Mouse (Mus musculus): ENCODE results near the gene Fgd6.
A peak's percentile ranks its signal among the peaks of the same experiment; 100 is the strongest.

Fgd6 gene

DNA sequence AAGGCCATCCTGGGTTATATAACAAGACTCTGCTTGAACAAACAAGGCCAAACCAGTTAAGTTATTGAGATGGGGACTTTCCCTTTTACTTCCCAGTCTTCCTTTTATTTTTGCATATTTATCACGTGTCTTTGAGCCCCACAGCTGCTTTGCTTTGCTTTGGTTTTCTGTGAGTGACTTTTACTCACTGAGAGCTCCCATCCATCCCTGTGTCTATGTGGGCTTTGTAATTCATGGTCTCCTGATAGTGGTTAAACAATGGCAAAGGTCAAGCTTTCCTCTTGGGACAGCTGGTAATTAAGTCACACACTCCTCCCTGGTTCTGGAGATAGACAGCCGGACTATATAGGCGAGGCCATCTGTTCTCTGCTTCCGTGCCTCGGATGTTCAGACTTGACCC, 57.7 kb downstream of the Fgd6 start:
- DNase-seq (ENCODE audit: extremely low read depth, low read depth), result no peak

GRCm38 (mm10) chr10:94095743-94096465, 60.1 kb downstream of the Fgd6 start:
- no peak for DNase-seq (ENCODE audit: extremely low read depth, low read depth)

DNA sequence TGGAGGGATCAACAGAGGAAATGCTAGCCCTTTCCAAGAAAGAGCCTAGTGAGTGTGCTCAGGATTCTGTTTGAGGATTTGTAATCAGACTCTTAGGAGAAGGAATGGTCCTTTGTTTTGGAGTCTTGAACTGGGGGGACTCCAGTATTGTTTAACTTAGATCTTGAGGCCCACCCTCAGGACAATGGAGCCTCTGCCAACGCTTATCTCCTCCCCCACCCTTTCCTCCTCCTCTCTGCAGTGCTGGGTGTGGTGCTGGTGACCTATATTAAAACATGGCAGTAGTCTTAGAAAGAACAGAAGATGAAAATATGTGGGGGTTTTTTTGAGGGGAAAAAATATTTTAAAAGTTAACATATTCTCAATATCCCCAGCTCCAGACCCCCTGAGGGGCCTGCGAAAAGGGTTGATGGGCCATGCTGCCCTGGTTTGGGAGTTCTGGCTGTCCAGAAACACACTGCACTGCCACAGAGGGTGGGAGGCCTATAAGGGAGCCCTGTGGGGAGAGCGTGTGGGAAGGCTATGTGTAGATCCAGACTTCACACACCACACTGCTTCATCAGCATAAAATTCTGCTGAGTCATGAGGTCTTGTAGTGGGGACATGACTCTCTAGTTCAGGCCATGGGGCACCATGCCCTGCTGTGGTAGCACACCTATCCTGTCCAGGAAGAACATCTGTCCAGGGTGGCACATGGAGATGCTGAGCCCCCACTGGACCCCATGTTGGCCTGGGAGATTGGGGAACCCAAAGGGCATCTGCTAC, 61.5 kb downstream of the Fgd6 start:
- DNase-seq (ENCODE audit: extremely low read depth, low read depth), result no peak

- DNase-seq (ENCODE audit: extremely low read depth, low read depth), result no peak
Observed at GRCm38 (mm10) chr10:94098100-94098499, 62.3 kb downstream of the Fgd6 start.

- no peak for DNase-seq (ENCODE audit: extremely low read depth, low read depth)
Observed at GRCm38 (mm10) chr10:94105498-94105897, 69.7 kb downstream of the Fgd6 start.

- DNase-seq (ENCODE audit: extremely low read depth, low read depth), result peak; percentile 26
Observed at GRCm38 (mm10) chr10:94107168-94107567, 71.4 kb downstream of the Fgd6 start.

DNA sequence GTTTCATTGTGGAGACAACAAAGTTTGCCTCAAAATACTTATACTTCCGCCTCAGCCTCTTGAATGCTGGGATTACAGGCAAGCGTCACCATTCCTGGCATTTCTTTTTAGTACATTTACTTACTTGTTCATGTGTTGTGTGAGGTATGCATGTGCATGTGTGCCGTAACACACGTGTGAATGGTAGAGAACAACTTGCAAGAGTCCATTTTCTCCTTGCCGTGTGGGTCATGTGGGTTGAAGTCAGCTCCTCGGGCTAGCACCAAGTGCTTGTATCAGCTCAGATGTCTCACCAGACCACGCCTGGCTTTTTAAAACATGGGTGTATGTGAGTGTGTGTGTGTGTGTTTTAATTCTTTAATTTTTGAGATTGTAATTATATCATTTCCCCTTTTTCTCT, 71.8 kb downstream of the Fgd6 start:
- no peak for DNase-seq (ENCODE audit: extremely low read depth, low read depth)

GRCm38 (mm10) chr10:94108791-94109190, 73.0 kb downstream of the Fgd6 start:
- no peak for DNase-seq (ENCODE audit: extremely low read depth, low read depth)

DNA sequence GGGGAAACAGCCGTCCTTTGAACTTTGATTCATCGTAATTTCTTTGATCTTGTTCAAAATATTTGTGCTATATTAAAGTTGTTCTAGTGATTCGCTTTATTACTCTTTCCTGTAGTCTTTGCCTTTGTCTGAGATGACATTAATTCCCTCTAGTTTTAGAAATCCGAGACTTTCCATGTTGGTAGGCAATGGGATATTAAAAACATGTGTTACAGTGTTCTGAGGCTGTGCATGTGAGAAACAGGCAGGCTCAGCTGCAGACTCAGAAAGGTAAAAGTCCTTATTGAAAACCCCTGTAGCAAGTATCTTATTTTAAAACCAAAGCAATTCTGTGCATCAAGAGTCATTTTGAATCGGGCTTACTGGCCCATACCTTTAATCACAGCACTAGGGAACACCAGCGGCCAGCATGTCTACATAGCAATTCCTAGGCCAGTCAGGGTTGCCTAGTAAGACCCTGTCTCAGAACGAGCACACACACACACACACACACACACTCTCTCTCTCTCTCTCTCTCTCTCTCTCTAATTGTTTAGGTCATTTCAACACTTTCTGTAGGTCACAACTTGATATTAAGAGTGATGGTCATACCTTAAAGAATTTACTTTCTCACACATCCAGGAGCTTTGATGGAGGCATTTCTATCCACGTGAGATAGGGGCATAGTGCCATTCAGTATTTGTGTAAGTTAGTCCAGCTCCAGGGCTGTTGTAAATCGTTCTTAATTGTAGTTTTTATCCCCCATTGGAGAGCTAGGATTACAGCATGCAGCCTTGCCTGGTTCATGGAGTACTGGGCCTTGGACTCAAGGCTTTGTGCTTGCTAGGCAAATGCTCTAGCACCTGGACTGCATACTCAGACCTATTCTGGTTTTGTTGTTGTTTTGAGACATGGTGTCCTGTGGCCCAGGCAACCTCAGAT, 75.3 kb downstream of the Fgd6 start:
- DNase-seq (ENCODE audit: extremely low read depth, low read depth), result no peak

DNA sequence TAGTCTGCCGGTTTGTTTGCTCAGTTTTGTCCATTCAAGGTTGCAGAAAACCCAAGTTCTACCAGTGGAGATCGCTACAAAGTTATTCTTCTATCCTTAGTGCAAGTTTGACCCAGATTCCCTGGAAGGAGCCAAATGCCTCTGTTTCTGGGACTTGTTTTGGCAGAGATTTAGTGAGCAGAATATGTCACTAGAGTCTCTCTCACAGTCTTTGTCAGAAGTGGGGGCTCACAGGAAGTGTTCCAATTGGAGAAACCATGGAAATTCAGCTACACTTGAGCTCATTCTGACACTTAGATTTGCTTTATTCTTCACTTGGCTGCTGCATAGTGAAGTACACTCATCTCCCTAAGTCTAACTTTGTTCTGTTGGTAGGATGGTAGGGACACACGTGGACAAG, 76.4 kb downstream of the Fgd6 start:
- no peak for DNase-seq (ENCODE audit: extremely low read depth, low read depth)

GRCm38 (mm10) chr10:94115893-94116599, 80.2 kb downstream of the Fgd6 start:
- DNase-seq (ENCODE audit: extremely low read depth, low read depth), result peak; percentile 76

GRCm38 (mm10) chr10:94116781-94117340, 81.1 kb downstream of the Fgd6 start:
- DNase-seq (ENCODE audit: extremely low read depth, low read depth), result no peak

DNA sequence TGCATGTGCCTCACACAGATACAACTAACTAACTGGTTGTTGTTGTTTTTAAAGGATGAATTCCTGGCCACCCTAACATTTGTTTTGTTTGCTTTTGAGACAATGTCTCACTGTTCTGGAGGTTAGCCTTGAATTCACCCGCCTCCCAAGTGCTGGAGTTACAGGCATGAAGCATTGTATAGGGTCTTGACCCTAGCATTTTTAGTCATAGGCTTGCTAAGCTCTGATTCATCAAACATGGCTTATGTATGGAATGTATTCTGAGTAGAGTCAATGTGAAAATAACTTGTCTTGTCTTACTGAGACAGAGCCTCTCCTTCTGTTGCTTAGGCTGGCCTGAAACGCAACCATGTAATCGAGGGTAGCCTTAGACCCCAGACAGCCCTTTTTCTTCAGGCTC, 82.1 kb downstream of the Fgd6 start:
- DNase-seq (ENCODE audit: extremely low read depth, low read depth), result no peak

DNA sequence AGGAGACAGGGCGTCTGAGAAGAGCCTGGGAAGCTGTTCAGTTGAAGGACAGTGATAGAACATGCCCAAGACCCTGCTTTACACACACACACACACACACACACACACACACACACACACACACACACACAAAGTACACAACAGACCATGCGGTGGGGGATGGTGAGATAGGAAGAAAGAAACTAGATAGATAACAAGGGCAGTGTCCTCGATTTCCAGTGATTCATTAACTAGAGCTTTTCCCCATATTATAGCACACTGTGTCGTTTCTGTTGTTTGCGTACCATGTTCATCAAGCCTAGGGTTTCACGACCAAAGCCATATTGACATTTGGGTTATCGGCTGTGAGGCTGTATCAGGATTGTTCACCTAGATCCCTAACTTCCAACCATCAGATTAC, 83.2 kb downstream of the Fgd6 start:
- no peak for DNase-seq (ENCODE audit: extremely low read depth, low read depth)

GRCm38 (mm10) chr10:94120676-94121075, 84.9 kb downstream of the Fgd6 start:
- no peak for DNase-seq (ENCODE audit: extremely low read depth, low read depth)

DNA sequence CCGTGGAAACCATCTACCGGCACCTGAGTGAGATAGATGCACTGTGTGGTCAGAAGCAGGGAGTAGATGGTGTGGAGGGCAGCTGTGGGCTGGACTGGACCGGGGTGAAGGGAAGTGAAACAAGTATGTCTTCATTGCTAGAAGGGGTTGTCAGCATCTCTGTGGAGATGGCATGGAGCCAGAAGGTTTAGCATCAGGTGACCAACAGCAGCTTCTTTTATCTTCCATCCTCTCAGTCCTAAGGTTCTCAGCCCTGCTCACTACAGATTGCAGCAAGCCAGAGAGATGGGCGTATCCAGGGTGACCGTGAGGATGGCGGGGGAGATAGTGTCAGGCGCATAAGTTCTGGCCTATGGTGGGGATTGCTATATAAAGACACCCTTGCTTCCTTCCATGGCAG, 86.8 kb downstream of the Fgd6 start:
- DNase-seq (ENCODE audit: extremely low read depth, low read depth), result peak; percentile 52

DNA sequence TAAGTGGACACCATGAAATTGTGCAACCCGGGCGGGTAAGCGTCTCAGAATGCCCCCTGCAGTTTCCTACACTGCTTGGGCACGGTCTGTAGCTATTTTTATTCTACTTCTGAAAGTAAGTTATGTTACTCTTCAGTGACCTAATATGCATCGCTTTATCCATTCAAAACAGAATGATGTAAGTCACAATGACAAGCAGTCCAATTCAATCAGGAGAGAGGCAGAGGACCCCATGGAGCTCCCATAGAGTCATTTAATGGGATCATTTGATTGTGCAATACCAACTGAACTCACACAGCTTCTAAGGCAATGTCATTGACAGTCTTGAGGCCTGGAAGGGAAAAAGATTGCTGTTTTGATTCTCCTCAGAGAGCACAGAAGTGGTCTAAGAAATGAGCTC, 87.8 kb downstream of the Fgd6 start:
- no peak for DNase-seq (ENCODE audit: extremely low read depth, low read depth)

- no peak for DNase-seq (ENCODE audit: extremely low read depth, low read depth)
Observed at GRCm38 (mm10) chr10:94124376-94124775, 88.6 kb downstream of the Fgd6 start.

- DNase-seq (ENCODE audit: extremely low read depth, low read depth), result no peak
Observed at GRCm38 (mm10) chr10:94129680-94130119, 93.9 kb downstream of the Fgd6 start.

GRCm38 (mm10) chr10:94133081-94133480, 97.3 kb downstream of the Fgd6 start:
- no peak for DNase-seq (ENCODE audit: extremely low read depth, low read depth)

GRCm38 (mm10) chr10:94133674-94134073, 97.9 kb downstream of the Fgd6 start:
- DNase-seq (ENCODE audit: extremely low read depth, low read depth), result no peak
